Mouse (Mus musculus): Measurements from ENCODE around the gene Mrm1.
"Not testable (repeated sequence)": the region's sequence is repeated elsewhere in the genome, so short reads cannot be mapped to it uniquely, and the experiment has no call there.

Mrm1 gene

GRCm38 (mm10) chr11:84818961-84819692 lies at the start of gene Mrm1:
Mrm1 (minus strand) TSS chr11:84819515.
- DNase-seq (ENCODE audit: low spot score), result peak; percentile 98

GRCm38 (mm10) chr11:84868786-84869259 lies 49.5 kb upstream of the Mrm1 start:
- no peak for DNase-seq (ENCODE audit: low spot score)

DNA sequence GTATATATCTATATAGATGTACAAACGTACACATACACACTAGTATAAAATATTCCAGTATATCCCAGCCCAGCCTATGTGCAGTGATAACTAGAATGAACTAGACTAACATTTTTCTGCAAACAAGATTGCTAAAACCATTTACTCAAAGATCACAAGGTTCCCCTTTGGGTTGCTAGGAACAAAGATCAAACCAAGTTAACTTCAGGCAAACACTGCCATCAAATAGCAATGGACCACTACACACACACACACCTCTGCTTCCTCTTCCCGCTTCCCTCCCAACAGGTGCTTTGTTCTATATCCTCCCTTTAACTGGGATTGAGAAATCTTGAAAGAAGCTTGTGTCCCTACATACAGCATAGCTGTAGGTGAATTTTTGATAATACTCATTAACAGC lies 48.3 kb upstream of the Mrm1 start:
- DNase-seq (ENCODE audit: low spot score), result peak; percentile 60

- peak; percentile 75 for DNase-seq (ENCODE audit: low spot score)
These were observed 46.0 kb upstream of the Mrm1 start for GRCm38 (mm10) chr11:84865268-84865667.

DNA sequence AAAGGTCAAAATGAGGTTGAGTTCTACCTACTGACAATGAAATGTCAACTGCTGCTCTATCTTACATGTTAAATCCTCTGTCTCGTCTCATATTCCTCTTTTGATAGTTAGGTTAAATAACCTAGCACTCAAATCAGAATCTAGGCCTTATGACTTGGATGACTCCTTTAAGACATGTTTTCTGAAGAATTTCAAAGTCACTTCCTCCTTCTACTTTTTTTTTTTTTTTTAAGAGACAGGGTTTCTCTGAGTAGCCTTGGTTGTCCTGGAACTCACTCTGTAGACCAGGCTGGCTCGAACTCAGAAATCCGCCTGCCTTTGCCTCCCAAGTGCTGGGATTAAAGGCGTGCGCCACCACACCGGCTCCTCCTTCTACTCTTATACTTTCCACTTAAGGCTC lies 36.0 kb upstream of the Mrm1 start:
- no peak for DNase-seq (ENCODE audit: low spot score)

DNA sequence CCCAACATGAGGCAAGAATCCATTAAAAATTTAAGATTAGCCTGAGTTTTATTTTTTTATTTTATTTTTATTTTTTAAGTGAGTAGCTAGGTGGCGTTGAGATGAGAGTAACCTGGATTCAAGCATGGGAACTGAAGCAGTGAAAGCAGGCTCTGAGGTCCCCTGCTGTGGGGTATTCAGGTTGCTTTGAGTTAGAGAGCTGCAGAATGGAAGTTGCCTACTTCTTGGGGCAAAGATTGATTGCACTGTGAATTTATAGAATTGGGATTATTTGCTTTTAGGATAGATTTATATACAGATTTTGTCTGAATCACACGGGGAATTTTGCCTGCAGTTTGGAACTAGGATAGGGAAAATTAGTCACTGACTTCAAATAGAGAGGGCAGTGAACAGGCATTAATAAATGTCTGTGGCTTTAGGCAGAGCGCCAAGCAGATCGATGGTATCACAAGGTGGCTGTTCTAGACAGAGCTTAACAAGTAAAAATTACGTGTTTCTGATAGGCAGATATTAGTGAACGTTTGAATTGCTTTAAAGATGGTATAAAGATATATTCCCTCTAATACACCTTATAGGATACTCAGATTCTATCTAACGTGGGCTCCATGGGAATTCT lies 28.3 kb upstream of the Mrm1 start:
- DNase-seq (ENCODE audit: low spot score), result no peak

DNA sequence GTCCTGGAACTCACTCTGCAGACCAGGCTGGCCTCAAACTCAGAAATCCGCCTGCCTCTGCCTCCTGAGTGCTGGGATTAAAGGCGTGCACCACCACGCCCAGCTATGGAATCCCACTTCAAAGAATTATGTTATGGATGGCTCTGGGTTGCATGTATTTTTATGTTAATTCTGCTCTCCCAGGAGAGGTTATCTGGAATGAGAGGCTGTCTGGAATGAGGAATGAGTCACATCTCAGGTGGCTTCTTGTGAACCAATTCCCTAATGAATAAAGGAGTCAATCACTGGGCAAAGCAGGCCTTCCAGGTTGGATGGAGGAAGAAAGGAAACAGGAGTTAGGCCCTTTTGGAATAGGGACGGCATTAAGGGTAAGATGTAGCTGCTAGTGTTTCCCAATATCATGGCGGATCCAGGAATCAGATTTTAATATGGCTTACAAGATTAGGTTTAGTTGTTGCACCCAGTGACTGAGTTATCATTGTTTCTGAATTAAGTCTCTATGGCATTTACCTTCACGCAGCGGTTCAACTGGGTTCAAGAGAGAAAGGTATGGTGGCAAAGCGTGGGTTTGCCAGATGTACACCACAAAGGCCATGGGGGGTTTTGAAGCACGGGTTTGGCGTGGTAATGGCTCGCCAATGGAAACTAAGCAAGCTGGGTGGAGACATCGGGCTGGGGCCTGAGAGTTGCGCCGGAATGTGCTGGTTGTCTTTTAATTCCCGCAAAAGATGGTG lies 27.6 kb upstream of the Mrm1 start:
- no peak for DNase-seq (ENCODE audit: low spot score)

- DNase-seq (ENCODE audit: low spot score), result no peak
These were observed 20.0 kb upstream of the Mrm1 start for GRCm38 (mm10) chr11:84839330-84839729.

- not testable (repeated sequence) for DNase-seq (ENCODE audit: low spot score)
These were observed 10.2 kb upstream of the Mrm1 start for GRCm38 (mm10) chr11:84829495-84829894.

GRCm38 (mm10) chr11:84828516-84829399 lies 9.4 kb upstream of the Mrm1 start, which contains the start of gene Dhrs11:
Dhrs11 (minus strand) TSS chr11:84828994.
- DNase-seq (ENCODE audit: low spot score), result peak; percentile 94

DNA sequence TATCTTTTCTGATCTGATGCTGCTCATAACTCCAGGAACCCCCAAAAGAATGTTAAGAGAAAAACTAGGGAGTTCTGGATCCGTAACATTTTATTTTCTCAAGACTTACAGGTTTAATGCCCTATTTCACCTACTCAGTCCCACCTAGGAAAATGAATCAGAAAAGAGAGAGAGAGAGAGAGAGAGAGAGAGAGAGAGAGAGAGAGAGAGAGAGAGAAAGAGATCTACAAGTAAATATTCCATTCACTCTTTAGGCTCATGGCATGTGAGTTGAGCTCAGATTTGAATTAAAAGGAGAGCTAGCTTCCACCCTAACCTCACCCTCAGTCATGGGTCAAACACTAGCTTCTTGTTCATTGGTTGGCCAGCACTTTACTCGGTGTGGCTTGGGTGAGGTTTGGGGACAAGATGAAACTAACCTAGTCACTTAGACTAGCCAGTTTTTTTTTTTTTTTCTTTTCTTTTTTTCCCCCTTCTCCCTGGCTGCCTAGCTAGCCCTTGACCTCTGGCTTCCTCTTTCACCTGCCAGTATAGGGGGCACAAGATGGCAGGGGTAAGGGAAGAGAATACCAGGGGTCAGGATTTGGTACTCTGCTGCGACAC lies 8.7 kb upstream of the Mrm1 start:
- DNase-seq (ENCODE audit: low spot score), result no peak

DNA sequence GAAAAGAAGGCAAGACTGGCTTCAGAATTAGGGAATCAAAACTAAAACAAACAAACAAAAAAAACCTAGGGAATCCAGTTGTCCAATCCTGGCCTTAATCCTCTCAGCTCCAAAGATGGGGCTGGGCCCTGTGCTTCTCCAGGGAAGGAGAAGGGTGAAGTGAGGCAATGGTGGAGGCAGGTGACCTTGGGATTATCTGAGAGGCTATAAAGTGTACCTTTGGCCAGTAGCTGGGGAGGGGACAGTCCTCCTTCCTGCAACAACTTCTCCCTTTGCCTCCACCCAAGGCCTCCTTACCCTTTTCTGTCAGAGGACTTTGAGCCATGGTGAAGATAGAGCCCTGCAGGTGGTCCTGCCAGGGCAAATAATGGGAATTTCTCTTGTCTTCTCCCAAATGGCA lies 8.2 kb upstream of the Mrm1 start:
- DNase-seq (ENCODE audit: low spot score), result peak; percentile 85

DNA sequence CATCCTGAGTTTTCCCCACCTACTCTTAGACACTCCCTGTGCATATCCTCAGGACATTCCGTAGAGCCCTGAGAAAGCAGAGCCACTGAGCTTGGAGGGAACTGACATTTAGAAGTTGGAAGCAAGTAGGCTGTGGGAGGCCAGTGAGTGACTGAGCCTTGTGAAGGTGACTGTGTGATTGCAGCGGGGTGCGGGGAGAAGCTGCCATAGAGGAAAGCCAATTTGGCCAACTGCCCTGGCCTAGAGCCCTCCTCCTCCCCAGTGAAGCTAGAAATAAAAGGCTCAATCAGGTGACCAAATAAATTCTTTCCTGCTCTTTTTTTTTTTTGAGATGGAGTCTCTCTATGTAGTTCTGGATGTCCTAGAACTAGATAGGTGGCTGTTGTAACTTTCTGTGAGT lies 6.9 kb upstream of the Mrm1 start:
- no peak for DNase-seq (ENCODE audit: low spot score)

GRCm38 (mm10) chr11:84825261-84825807 lies 6.0 kb upstream of the Mrm1 start:
- no peak for DNase-seq (ENCODE audit: low spot score)

DNA sequence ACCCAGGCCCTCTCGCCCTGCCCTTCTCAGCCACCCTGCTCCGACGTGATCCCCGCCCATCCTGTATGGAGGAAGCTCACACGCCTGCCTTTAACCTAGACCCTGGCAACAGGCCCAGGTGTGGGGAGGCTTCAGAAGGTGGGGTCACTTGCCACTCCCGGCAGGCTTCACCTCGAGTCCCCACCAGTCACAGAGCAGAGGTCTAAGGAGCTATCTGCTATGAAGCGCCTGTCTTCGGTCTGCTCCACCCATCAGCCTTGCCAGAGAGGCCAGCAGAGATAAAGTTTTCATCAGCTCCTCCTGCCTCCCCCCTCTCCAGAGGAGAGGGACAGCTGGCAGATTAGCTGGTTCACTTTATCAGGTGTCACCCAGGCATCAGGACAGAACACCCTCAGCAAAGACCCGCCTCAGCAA lies 4.2 kb upstream of the Mrm1 start:
- peak; percentile 52 for DNase-seq (ENCODE audit: low spot score)

DNA sequence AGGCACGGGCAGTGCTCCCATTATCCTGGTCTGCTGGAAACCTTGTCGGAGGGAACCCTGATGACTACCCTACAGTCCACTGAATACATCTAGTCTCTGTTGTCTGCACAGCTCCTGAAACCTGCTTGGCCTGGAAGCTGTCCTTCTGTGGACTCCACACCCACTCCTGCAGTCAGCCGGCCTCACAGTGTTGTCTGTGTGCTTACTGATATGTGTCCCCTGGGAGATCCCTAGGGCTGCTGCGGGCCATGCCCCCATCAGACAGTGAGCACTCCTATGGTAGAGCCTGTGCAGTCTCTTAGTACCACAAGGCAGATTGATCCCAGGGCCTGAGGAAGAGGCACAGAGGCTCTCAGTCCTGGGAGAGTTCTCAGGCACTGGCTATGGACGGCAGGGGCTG lies 3.2 kb upstream of the Mrm1 start:
- DNase-seq (ENCODE audit: low spot score), result no peak

DNA sequence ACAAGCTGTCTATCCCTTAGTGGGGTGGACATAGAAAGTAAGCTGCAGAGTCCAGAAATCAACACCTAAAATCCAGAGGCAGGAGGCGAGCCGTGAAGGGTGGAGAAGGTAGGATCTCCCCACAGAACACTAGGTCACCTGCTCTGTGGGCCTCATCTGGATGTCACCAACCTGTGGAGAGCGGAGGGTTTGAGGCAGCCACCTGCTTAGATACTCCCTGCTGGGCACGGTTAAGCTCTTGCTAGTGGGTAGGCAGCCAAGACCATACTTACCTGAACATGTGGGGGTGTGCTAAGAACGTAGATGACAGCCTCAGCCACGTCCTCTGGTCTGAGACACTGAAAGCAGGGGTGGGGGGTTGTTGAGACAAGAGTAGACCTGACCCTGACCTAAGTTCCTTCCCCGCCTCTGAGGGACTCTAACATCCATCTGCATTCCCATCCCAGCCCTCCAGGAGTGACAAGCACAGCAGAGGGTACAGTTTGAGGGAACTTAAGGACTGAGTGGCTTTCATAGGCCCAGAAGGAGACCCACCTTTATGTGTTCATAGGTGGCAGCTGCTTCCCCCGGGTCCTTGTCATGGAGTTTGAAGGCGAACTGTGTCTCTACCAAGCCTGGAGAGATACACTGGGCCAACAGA lies 1.9 kb upstream of the Mrm1 start:
- no peak for DNase-seq (ENCODE audit: low spot score)

GRCm38 (mm10) chr11:84818085-84818960 lies 992 bp downstream of the Mrm1 start:
- DNase-seq (ENCODE audit: low spot score), result peak; percentile 80

GRCm38 (mm10) chr11:84817362-84817761 lies 2.0 kb downstream of the Mrm1 start:
- DNase-seq (ENCODE audit: low spot score), result no peak
